Mouse (Mus musculus) spleen, adult 2 months (tissue): ENCODE data around the gene Amdhd2.

ENCODE experiments used
- CTCF ChIP-seq: fragments of 200-500 bp; IDR thresholded peaks from 2 replicates; pipeline ENCODE4 v1.5.1; 2011; ENCODE audit warnings: mild to moderate bottlenecking, inconsistent platforms; ENCODE audit not compliant: insufficient read depth, insufficient read length, insufficient replicate concordance; ENCODE audit errors: extremely low read depth
- POLR2A ChIP-seq: fragments of 200-500 bp; IDR thresholded peaks from 2 replicates; pipeline ENCODE4 v1.6.1; 2011; ENCODE audit warnings: low read depth, low read length, inconsistent platforms

DNA sequence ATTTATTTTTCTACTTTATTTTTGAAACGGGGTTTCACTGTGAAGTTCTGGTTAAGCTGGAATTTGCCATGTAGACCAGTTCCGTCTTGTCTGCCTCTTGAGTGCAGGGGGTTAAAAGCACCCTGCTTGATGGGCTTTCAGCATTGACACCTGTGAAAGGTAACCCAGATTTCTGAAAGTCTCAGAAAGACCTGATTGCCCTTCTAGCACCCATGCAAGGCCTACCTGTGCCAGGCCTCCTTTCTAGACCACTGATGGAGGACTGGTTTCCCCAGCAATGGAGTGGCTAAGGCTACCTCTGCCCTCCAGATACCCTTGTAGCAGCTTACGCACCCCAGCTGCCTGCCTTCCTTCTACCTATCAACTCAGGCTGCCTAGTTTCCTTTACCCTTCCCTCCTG lies 6.6 kb upstream of the Amdhd2 start:
- TF ChIP-seq CTCF (no peak), POLR2A (no peak)
